Mouse (Mus musculus) forebrain, embryonic 16.5 days (tissue): ENCODE measurements around the gene P2ry2. TPM values are rescaled to one million over a fixed set of nuclear protein-coding genes. Genes with fewer than 3 reads are reported as not detected.

Experiments used
- ATAC-seq: fragments of 200-750 bp; cut with Nextera tagmentation; 2 replicates; pipeline ENCODE4 v1.8.0; 2017; ENCODE audit warnings: mild to moderate bottlenecking, moderate library complexity
- H3K27ac ChIP-seq: fragments of 300-500 bp; sonication (generic); 2 replicates; pipeline ENCODE4 v1.5.1; 2014; ENCODE audit warnings: low read length, control low read depth
- H3K27me3 ChIP-seq: fragments of 300-500 bp; sonication (generic); replicated peaks from 2 replicates; pipeline ENCODE4 v1.6.1; 2014; ENCODE audit warnings: low read length; ENCODE audit not compliant: control insufficient read depth, insufficient read depth
- H3K36me3 ChIP-seq: fragments of 300-500 bp; sonication (generic); 2 replicates; pipeline ENCODE4 v1.6.1; 2014; ENCODE audit not compliant: control insufficient read depth, insufficient read depth
- H3K4me1 ChIP-seq: fragments of 300-500 bp; sonication (generic); replicated peaks from 2 replicates; pipeline ENCODE4 v1.6.1; 2014; ENCODE audit warnings: low read length; ENCODE audit not compliant: control insufficient read depth, insufficient read depth
- H3K4me2 ChIP-seq: fragments of 300-500 bp; sonication (generic); 2 replicates; pipeline ENCODE4 v1.6.1; 2014; ENCODE audit warnings: mild to moderate bottlenecking, low read length, control low read depth
- H3K4me3 ChIP-seq: fragments of 300-500 bp; sonication (generic); replicated peaks from 2 replicates; pipeline ENCODE4 v1.5.1; 2014; ENCODE audit warnings: mild to moderate bottlenecking, low read length, control low read depth
- H3K9ac ChIP-seq: fragments of 300-500 bp; sonication (generic); replicated peaks from 2 replicates; pipeline ENCODE4 v1.6.1; 2014; ENCODE audit warnings: low read depth, low read length, control low read depth
- H3K9me3 ChIP-seq: fragments of 300-500 bp; sonication (generic); 2 replicates; pipeline ENCODE4 v1.6.1; 2016; ENCODE audit warnings: low read length; ENCODE audit not compliant: control insufficient read depth
- WGBS: fragments of 180-500 bp; shearing (Covaris S2); extraction: QIAGEN DNeasy Blood & Tissue Kit; methylation state at CpG from one replicate; pipeline ENCODE4 v1.1.7; 2014; 5-methylcytosine and 5-hydroxymethylcytosine counted together
- polyA plus RNA-seq: library from polyadenylated mRNA; unstranded; fragments of >200 nt; fragmentation: Nextera tagmentation; extraction: Ambion mirVana; gene quantifications from 2 replicates; pipeline ENCODE4 v1.2.1, GENCODE M21; 2015

The P2ry2 gene
- polyA plus RNA-seq, 1 experiment from 2014 or later, result not detected

- no peak overlapping the region for H3K27ac ChIP-seq
- H3K27me3 ChIP-seq, result no peaks in the 10 kb centered on the region
- no peak overlapping the region for H3K4me3 ChIP-seq
- H3K9me3 ChIP-seq, result no peaks in the 10 kb centered on the region
- no peak overlapping the region for H3K4me2 ChIP-seq
- H3K36me3 ChIP-seq, result no peaks in the 10 kb centered on the region
- no peaks in the 10 kb centered on the region for H3K4me1 ChIP-seq
- H3K9ac ChIP-seq, result no peak overlapping the region
- WGBS, result 78% methylated on average over 3 of the region's 3 CpGs
- ATAC-seq, result no peak
Observed at GRCm38 (mm10) chr7:100995951-100996350, 16.7 kb downstream of the P2ry2 start.

GRCm38 (mm10) chr7:100995260-100995864, 17.3 kb downstream of the P2ry2 start:
- ATAC-seq, result no peak
- Histone ChIP-seq H3K9me3 (no peaks in the 10 kb centered on the region), H3K4me2 (no peak overlapping the region), H3K27me3 (no peaks in the 10 kb centered on the region), H3K4me3 (no peak overlapping the region), H3K36me3 (no peaks in the 10 kb centered on the region), H3K27ac (no peak overlapping the region), H3K9ac (no peak overlapping the region), H3K4me1 (no peaks in the 10 kb centered on the region)
- 86% methylated on average over 7 of the region's 7 CpGs for whole genome bisulfite sequencing

- ATAC-seq, result no peak
- H3K4me3 ChIP-seq, result no peak overlapping the region
Observed at GRCm38 (mm10) chr7:100993166-100993565, 19.5 kb downstream of the P2ry2 start.

GRCm38 (mm10) chr7:100991972-100992371, 20.7 kb downstream of the P2ry2 start:
- Histone ChIP-seq H3K27me3 (no peaks in the 10 kb centered on the region), H3K27ac (no peak overlapping the region), H3K4me3 (no peak overlapping the region), H3K4me2 (no peak overlapping the region), H3K9me3 (no peaks in the 10 kb centered on the region), H3K4me1 (no peaks in the 10 kb centered on the region), H3K9ac (no peak overlapping the region), H3K36me3 (no peaks in the 10 kb centered on the region)
- 92% methylated on average over 3 of the region's 3 CpGs for WGBS
- ATAC-seq, result no peak

More at GRCm38 (mm10) chr7:100993166-100993565, 19.5 kb downstream of the P2ry2 start:
- H3K9me3 ChIP-seq, result no peaks in the 10 kb centered on the region
- no peak overlapping the region for H3K9ac ChIP-seq
- no peaks in the 10 kb centered on the region for H3K27me3 ChIP-seq
- no peak overlapping the region for H3K27ac ChIP-seq
- H3K4me1 ChIP-seq, result no peaks in the 10 kb centered on the region
- no peaks in the 10 kb centered on the region for H3K36me3 ChIP-seq
- H3K4me2 ChIP-seq, result no peak overlapping the region
- WGBS, result 42% methylated on average over 4 of the region's 4 CpGs

- WGBS, result 22% methylated on average over 9 of the region's 9 CpGs
- no peaks in the 10 kb centered on the region for H3K9me3 ChIP-seq
- no peaks in the 10 kb centered on the region for H3K27me3 ChIP-seq
- H3K36me3 ChIP-seq, result no peaks in the 10 kb centered on the region
- H3K4me2 ChIP-seq, result no peak overlapping the region
- no peaks in the 10 kb centered on the region for H3K4me1 ChIP-seq
- ATAC-seq, result no peak
- H3K27ac ChIP-seq, result no peak overlapping the region
- no peak overlapping the region for H3K9ac ChIP-seq
- H3K4me3 ChIP-seq, result no peak overlapping the region
Observed at GRCm38 (mm10) chr7:100990636-100991311, 21.9 kb downstream of the P2ry2 start.

GRCm38 (mm10) chr7:100988092-100988491, 24.6 kb downstream of the P2ry2 start:
- no peak overlapping the region for H3K4me2 ChIP-seq
- ATAC-seq, result peak; percentile 49; the same call in 1 of the 2 replicates
- no peak overlapping the region for H3K27ac ChIP-seq
- no peaks in the 10 kb centered on the region for H3K36me3 ChIP-seq
- H3K27me3 ChIP-seq, result no peaks in the 10 kb centered on the region
- H3K9me3 ChIP-seq, result no peaks in the 10 kb centered on the region
- no peak overlapping the region for H3K4me3 ChIP-seq
- 26% methylated on average over 9 of the region's 9 CpGs for WGBS
- no peaks in the 10 kb centered on the region for H3K4me1 ChIP-seq
- no peak overlapping the region for H3K9ac ChIP-seq

- Histone ChIP-seq H3K36me3 (no peaks in the 10 kb centered on the region), H3K9me3 (no peaks in the 10 kb centered on the region), H3K9ac (no peak overlapping the region), H3K27ac (no peak overlapping the region), H3K4me3 (no peak overlapping the region), H3K4me2 (no peak overlapping the region), H3K4me1 (no peaks in the 10 kb centered on the region), H3K27me3 (no peaks in the 10 kb centered on the region)
- ATAC-seq, result no peak
- 36% methylated on average over 21 of the region's 21 CpGs for WGBS
Observed at GRCm38 (mm10) chr7:100984452-100985395, 27.9 kb downstream of the P2ry2 start.

DNA sequence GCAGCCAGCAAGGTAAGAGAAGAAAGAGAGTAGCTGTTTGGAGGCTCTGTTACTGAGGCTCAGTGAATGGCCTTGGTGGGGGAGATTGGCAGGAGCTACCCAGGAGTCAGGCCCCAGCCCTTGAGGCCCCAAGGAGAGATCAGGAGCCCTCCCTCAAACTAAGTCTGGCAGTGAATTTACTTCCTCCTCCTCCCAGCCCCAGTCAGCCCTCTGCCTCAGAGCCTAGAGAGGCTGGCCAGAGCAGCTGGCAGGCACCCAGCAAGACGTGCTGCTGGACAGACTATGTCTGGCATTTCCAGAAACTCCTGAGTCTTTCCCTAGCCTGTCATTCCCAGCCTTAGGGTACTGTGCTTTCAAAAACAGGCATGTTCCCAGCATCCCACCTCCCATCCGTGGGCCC, 33.5 kb downstream of the P2ry2 start:
- Histone ChIP-seq H3K9ac (no peak overlapping the region), H3K9me3 (no peaks in the 10 kb centered on the region), H3K4me2 (no peak overlapping the region), H3K4me1 (peaks cover 6% of the 10 kb centered on the region), H3K27ac (no peak overlapping the region), H3K36me3 (no peaks in the 10 kb centered on the region), H3K4me3 (no peak overlapping the region), H3K27me3 (peaks cover 3% of the 10 kb centered on the region)
- ATAC-seq, result no peak; the same call in 1 of the 2 replicates
- WGBS, result 38% methylated on average over 2 of the region's 2 CpGs

GRCm38 (mm10) chr7:100978171-100978570, 34.5 kb downstream of the P2ry2 start:
- Histone ChIP-seq H3K36me3 (no peaks in the 10 kb centered on the region), H3K4me1 (peaks cover 8% of the 10 kb centered on the region), H3K4me3 (no peak overlapping the region), H3K9ac (no peak overlapping the region), H3K27ac (no peak overlapping the region), H3K9me3 (no peaks in the 10 kb centered on the region), H3K4me2 (no peak overlapping the region), H3K27me3 (peaks cover 13% of the 10 kb centered on the region)
- WGBS, result 91% methylated on average over 5 of the region's 5 CpGs
- no peak for ATAC-seq
